Mouse (Mus musculus) testis, adult 2 months (tissue): Measurements from ENCODE around the gene Vat1l. TPM values are rescaled to one million over a fixed set of nuclear protein-coding genes. Genes with fewer than 3 reads are reported as not detected.

ENCODE experiments used
- H3K27ac ChIP-seq: fragments of 200-500 bp; 2 replicates; pipeline ENCODE4 v1.5.1; 2012; ENCODE audit warnings: low read depth, low read length; ENCODE audit not compliant: control insufficient read depth, insufficient read depth
- H3K27me3 ChIP-seq: fragments of 200-500 bp; 2 replicates; pipeline ENCODE4 v1.6.1; 2012; ENCODE audit warnings: mild to moderate bottlenecking, low read length, moderate library complexity; ENCODE audit not compliant: control insufficient read depth, insufficient read depth
- H3K36me3 ChIP-seq: fragments of 200-500 bp; 2 replicates; pipeline ENCODE4 v1.6.1; 2012; ENCODE audit warnings: mild to moderate bottlenecking, low read length; ENCODE audit not compliant: control insufficient read depth, insufficient read depth
- H3K4me1 ChIP-seq: fragments of 200-500 bp; 2 replicates; pipeline ENCODE4 v1.6.1; 2012; ENCODE audit warnings: low read length; ENCODE audit not compliant: control insufficient read depth, insufficient read depth
- H3K4me3 ChIP-seq: fragments of 200-500 bp; 2 replicates; pipeline ENCODE4 v1.5.1; 2012; ENCODE audit warnings: low read depth, mild to moderate bottlenecking, low read length, moderate library complexity, mixed read lengths; ENCODE audit not compliant: control insufficient read depth
- CTCF ChIP-seq: fragments of 200-500 bp; IDR thresholded peaks from 2 replicates; pipeline ENCODE4 v1.5.1; 2012; ENCODE audit warnings: low read depth, mild to moderate bottlenecking, inconsistent platforms, low read length, moderate library complexity; ENCODE audit not compliant: control insufficient read depth, insufficient read depth, insufficient replicate concordance
- POLR2A ChIP-seq: fragments of 200-500 bp; IDR thresholded peaks from 2 replicates; pipeline ENCODE4 v1.6.1; 2012; ENCODE audit warnings: low read depth, mild to moderate bottlenecking, inconsistent platforms, low read length, moderate library complexity; ENCODE audit not compliant: control insufficient read depth
- polyA plus RNA-seq: library from polyadenylated mRNA; depleted of rRNA; stranded (reverse); fragments of >200 nt; gene quantifications from 2 replicates; pipeline ENCODE4 v1.2.3, GENCODE M21; 2012

Gene Vat1l
- polyA plus RNA-seq, 1 experiment: 0.41 TPM

GRCm38 (mm10) chr8:114363656-114364055 lies 158.2 kb downstream of the Vat1l start:
- no peaks in the 10 kb centered on the region for H3K36me3 ChIP-seq
- no peak overlapping the region for H3K4me3 ChIP-seq
- no peaks in the 10 kb centered on the region for H3K4me1 ChIP-seq
- H3K27me3 ChIP-seq: no peaks in the 10 kb centered on the region
- H3K27ac ChIP-seq: no peak overlapping the region
- TF ChIP-seq CTCF: no peak
- TF ChIP-seq POLR2A: no peak

- peaks cover 2% of the 10 kb centered on the region for H3K4me1 ChIP-seq
- H3K27me3 ChIP-seq: no peaks in the 10 kb centered on the region
- no peak overlapping the region for H3K27ac ChIP-seq
- peak; percentile 97 for TF ChIP-seq CTCF
- TF ChIP-seq POLR2A: no peak
- no peaks in the 10 kb centered on the region for H3K36me3 ChIP-seq
- H3K4me3 ChIP-seq: peak overlapping the region; percentile 18; the same call in 1 of the 2 replicates
These were observed 163.9 kb downstream of the Vat1l start for GRCm38 (mm10) chr8:114369038-114369976.

- TF ChIP-seq CTCF (no peak), POLR2A (no peak)
These were observed 169.0 kb downstream of the Vat1l start for GRCm38 (mm10) chr8:114374390-114374789.

GRCm38 (mm10) chr8:114384189-114384588 lies 178.8 kb downstream of the Vat1l start:
- no peak overlapping the region for H3K27ac ChIP-seq
- H3K4me3 ChIP-seq: no peak overlapping the region
- no peaks in the 10 kb centered on the region for H3K36me3 ChIP-seq
- H3K27me3 ChIP-seq: no peaks in the 10 kb centered on the region
- no peak for TF ChIP-seq POLR2A
- no peak for TF ChIP-seq CTCF
- H3K4me1 ChIP-seq: no peaks in the 10 kb centered on the region

More at GRCm38 (mm10) chr8:114374390-114374789, 169.0 kb downstream of the Vat1l start:
- H3K27ac ChIP-seq: no peak overlapping the region
- no peaks in the 10 kb centered on the region; the same call in 1 of the 2 replicates for H3K4me1 ChIP-seq
- no peaks in the 10 kb centered on the region for H3K36me3 ChIP-seq
- H3K4me3 ChIP-seq: no peak overlapping the region
- no peaks in the 10 kb centered on the region for H3K27me3 ChIP-seq

GRCm38 (mm10) chr8:114387494-114387893 lies 182.1 kb downstream of the Vat1l start:
- no peak overlapping the region for H3K27ac ChIP-seq
- H3K36me3 ChIP-seq: no peaks in the 10 kb centered on the region
- H3K4me3 ChIP-seq: no peak overlapping the region
- no peaks in the 10 kb centered on the region for H3K27me3 ChIP-seq
- no peak for TF ChIP-seq POLR2A
- no peak for TF ChIP-seq CTCF
- no peaks in the 10 kb centered on the region for H3K4me1 ChIP-seq

GRCm38 (mm10) chr8:114390465-114391254 lies 185.2 kb downstream of the Vat1l start:
- Histone ChIP-seq H3K36me3 (no peaks in the 10 kb centered on the region), H3K27ac (no peak overlapping the region), H3K4me3 (no peak overlapping the region), H3K27me3 (no peaks in the 10 kb centered on the region), H3K4me1 (no peaks in the 10 kb centered on the region)
- TF ChIP-seq CTCF (peak; percentile 10; the same call in 1 of the 2 replicates), POLR2A (no peak)

GRCm38 (mm10) chr8:114398326-114398725 lies 192.9 kb downstream of the Vat1l start:
- Histone ChIP-seq H3K27ac (no peak overlapping the region), H3K27me3 (no peaks in the 10 kb centered on the region), H3K36me3 (no peaks in the 10 kb centered on the region), H3K4me1 (no peaks in the 10 kb centered on the region), H3K4me3 (no peak overlapping the region)
- TF ChIP-seq POLR2A (no peak), CTCF (no peak)
